Mouse (Mus musculus) megakaryocyte, embryonic 14.5 days (primary cell): ENCODE measurements around the gene Rbms3. TPM values are rescaled to one million over a fixed set of nuclear protein-coding genes. Genes with fewer than 3 reads are reported as not detected.

Experiments
- H3K27me3 ChIP-seq: replicated peaks from 2 replicates; pipeline ENCODE3; 2012; ENCODE audit warnings: inconsistent platforms
- H3K36me3 ChIP-seq: replicated peaks from 2 replicates; pipeline ENCODE3; 2012; ENCODE audit warnings: low read length, inconsistent platforms, mixed read lengths
- H3K4me1 ChIP-seq: 2 replicates; pipeline ENCODE4 v1.6.1; 2012; ENCODE audit warnings: inconsistent platforms
- H3K4me3 ChIP-seq: replicated peaks from 2 replicates; pipeline ENCODE3; 2012; ENCODE audit warnings: moderate library complexity, mild to moderate bottlenecking, inconsistent platforms
- H3K9me3 ChIP-seq: 2 replicates; pipeline ENCODE4 v1.6.1; 2012; ENCODE audit warnings: inconsistent platforms
- FLI1 ChIP-seq: IDR thresholded peaks from 2 replicates; pipeline ENCODE4 v1.6.1; 2012; ENCODE audit warnings: low read length, inconsistent platforms, mixed read lengths
- GATA1 ChIP-seq: IDR thresholded peaks from 3 replicates; pipeline ENCODE4 v1.6.1; 2012; ENCODE audit warnings: mixed read lengths, low read length, inconsistent platforms, borderline replicate concordance
- polyA plus RNA-seq: library from polyadenylated mRNA; stranded (reverse); fragments of >175 nt; gene quantifications from 2 replicates; pipeline ENCODE4 v1.2.3, GENCODE M21; 2012; ENCODE audit warnings: low replicate concordance; ENCODE audit not compliant: insufficient read depth

Rbms3 gene
- polyA plus RNA-seq, 1 experiment: not detected

DNA sequence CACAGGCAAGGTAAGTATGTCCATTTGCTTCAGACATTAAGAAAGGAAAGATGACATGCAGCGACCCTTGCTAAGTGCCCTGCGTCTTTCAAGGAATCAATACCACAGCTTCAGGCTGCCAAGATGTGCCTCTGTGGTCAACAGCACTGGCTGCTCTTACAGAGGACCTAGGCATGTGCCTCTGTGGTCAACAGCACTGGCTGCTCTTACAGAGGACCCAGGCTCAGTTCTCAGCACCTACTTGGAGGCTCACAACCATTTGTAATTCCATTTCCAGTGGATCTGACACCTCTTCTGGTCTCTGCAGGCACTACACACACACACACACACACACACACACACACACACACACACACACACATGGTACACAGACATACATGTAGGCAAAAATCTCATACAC is 545.2 kb downstream of the Rbms3 start:
- TF ChIP-seq GATA1: no peak

DNA sequence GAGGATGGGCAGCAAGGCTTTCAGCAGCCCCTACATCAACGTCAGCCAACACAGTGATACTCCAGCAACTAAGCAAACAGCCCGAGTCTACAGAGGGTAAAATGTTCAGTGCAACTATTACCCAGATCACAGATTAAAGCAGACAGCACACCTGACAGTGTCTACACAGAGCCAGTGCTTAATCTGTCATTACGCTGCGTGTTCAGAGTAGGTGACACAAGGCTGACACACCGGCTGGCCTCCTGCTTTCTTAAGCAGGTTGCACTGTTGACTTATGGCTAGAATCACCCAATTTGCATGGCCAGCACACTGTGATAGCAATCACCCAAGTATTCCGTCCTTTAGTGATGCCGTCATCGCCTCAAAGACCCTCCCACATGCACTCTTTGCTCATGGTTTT is 550.2 kb downstream of the Rbms3 start:
- Histone ChIP-seq H3K27me3 (no peaks in the 10 kb centered on the region), H3K9me3 (peaks cover 48% of the 10 kb centered on the region), H3K4me3 (no peak overlapping the region), H3K36me3 (no peaks in the 10 kb centered on the region), H3K4me1 (no peaks in the 10 kb centered on the region)
- no peak for TF ChIP-seq GATA1
- TF ChIP-seq FLI1: no peak

More for the DNA sequence above, 545.2 kb downstream of the Rbms3 start:
- no peaks in the 10 kb centered on the region for H3K36me3 ChIP-seq
- H3K4me1 ChIP-seq: no peaks in the 10 kb centered on the region
- peaks cover 50% of the 10 kb centered on the region for H3K9me3 ChIP-seq
- no peaks in the 10 kb centered on the region for H3K27me3 ChIP-seq
- no peak overlapping the region for H3K4me3 ChIP-seq

- TF ChIP-seq FLI1 (no peak), GATA1 (no peak)
- Histone ChIP-seq H3K27me3 (no peaks in the 10 kb centered on the region), H3K9me3 (peaks cover 44% of the 10 kb centered on the region), H3K36me3 (no peaks in the 10 kb centered on the region), H3K4me3 (no peak overlapping the region), H3K4me1 (no peaks in the 10 kb centered on the region)
Observed at GRCm38 (mm10) chr9:117077548-117077947, 552.2 kb downstream of the Rbms3 start.

DNA sequence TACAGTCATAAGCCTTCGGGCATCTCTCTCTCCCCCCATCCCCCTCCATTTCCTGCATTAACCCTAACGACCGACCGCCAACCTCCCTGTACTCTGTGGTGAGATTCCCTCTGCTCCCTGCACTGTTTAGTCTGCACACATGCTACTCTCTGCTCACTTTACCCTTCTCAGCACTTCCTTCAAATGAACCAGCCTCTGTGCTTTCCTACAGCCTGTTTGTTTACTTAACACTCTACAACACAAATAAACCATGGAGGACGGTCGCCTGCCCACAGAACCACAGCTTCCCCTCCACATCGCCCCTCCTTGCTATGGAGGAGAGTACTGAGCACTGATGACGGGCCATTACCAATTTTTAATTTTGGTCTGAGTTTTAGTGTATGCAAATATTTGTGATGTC is 552.9 kb downstream of the Rbms3 start:
- Histone ChIP-seq H3K9me3 (peaks cover 43% of the 10 kb centered on the region), H3K4me3 (no peak overlapping the region), H3K4me1 (no peaks in the 10 kb centered on the region), H3K27me3 (no peaks in the 10 kb centered on the region), H3K36me3 (no peaks in the 10 kb centered on the region)
- no peak for TF ChIP-seq GATA1
- no peak for TF ChIP-seq FLI1

- TF ChIP-seq FLI1 (no peak), GATA1 (no peak)
- Histone ChIP-seq H3K9me3 (peaks cover 33% of the 10 kb centered on the region), H3K27me3 (no peaks in the 10 kb centered on the region), H3K4me1 (no peaks in the 10 kb centered on the region), H3K36me3 (no peaks in the 10 kb centered on the region), H3K4me3 (no peak overlapping the region)
Observed at GRCm38 (mm10) chr9:117072433-117073099, 557.1 kb downstream of the Rbms3 start.

DNA sequence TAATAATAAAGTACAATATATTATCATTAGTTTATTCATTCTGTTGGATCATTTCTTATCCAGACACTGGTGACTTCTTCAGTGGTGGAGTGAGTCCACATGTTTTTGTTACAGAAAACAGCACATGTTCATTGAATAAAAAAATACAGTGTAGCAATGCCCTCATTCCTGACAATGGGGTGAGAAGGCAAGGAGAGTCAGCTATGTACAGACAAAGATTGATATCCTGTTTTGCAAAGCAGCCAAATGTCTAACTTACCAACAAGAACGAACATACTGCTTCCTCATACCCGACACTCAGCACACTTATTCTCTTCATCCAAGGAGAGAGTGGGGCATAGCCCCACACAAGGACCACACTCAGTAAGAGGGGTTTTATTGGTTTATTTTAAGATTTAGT is 559.1 kb downstream of the Rbms3 start:
- no peaks in the 10 kb centered on the region for H3K36me3 ChIP-seq
- H3K27me3 ChIP-seq: no peaks in the 10 kb centered on the region
- no peak overlapping the region for H3K4me3 ChIP-seq
- no peaks in the 10 kb centered on the region for H3K4me1 ChIP-seq
- TF ChIP-seq GATA1 (no peak), FLI1 (no peak)
- peaks cover 38% of the 10 kb centered on the region for H3K9me3 ChIP-seq

- Histone ChIP-seq H3K27me3 (no peaks in the 10 kb centered on the region), H3K9me3 (peaks cover 39% of the 10 kb centered on the region), H3K4me3 (no peak overlapping the region), H3K36me3 (no peaks in the 10 kb centered on the region), H3K4me1 (no peaks in the 10 kb centered on the region)
- TF ChIP-seq GATA1: no peak
- TF ChIP-seq FLI1: no peak
Observed at GRCm38 (mm10) chr9:117069232-117069631, 560.5 kb downstream of the Rbms3 start.

DNA sequence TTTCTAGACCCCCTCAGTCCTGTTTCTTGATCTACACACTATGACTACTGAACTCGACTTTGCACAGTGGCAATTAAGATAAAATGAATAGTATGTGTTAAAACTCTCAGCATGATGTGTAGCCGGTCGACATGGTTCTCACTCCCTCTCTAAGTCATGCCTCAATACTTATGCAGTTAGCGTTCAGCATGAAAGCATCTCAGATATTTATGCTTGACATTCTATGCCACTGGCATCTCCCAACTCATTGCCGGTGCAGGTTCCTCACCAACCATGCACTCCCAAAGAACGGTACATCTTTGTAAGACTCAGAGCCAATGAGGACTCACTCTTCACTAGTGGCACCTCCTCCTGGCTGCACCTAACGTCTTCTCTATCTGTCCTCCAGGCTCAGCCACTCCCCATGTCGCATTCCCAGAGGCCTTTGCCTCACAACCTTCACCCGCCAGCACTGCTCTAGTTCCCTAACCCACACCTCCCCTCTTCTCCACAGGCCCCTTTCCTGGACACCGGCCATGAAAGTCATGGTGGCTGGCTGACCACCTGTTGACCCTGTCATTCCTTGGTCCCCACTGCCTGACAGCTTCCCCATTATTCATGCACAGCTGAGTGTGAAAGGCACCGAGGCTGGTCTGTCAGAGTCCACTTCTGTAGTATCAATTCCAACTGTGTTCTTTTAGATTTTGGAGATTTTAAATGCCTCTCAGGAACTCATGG is 561.9 kb downstream of the Rbms3 start:
- Histone ChIP-seq H3K27me3 (no peaks in the 10 kb centered on the region), H3K36me3 (no peaks in the 10 kb centered on the region), H3K9me3 (peaks cover 31% of the 10 kb centered on the region), H3K4me3 (no peak overlapping the region), H3K4me1 (no peaks in the 10 kb centered on the region)
- TF ChIP-seq FLI1 (no peak), GATA1 (no peak)

GRCm38 (mm10) chr9:117066502-117066901 is 563.2 kb downstream of the Rbms3 start:
- Histone ChIP-seq H3K4me3 (no peak overlapping the region), H3K9me3 (peaks cover 31% of the 10 kb centered on the region), H3K27me3 (no peaks in the 10 kb centered on the region), H3K36me3 (no peaks in the 10 kb centered on the region), H3K4me1 (no peaks in the 10 kb centered on the region)
- TF ChIP-seq FLI1: no peak
- no peak for TF ChIP-seq GATA1

DNA sequence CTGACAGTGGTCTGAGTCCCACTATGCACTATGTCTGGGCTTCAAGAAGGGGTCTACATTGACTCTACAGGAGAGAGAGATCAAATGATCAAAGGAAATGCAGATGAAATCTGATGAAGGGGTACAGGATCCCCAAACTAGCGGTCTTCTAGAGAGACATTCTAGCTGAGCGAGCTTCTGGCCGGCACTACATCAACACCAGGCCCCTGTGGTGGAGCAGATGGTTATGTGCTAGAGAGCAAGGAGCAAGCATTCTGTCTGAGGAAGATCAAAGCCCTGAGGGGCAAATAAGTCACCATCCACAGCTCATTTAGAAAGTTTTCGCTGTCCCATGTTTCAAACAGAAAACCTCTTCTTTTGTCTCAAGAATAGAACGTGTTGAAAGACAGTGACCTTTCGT is 564.1 kb downstream of the Rbms3 start:
- Histone ChIP-seq H3K27me3 (no peaks in the 10 kb centered on the region), H3K4me3 (peak overlapping the region; percentile 50), H3K9me3 (peaks cover 31% of the 10 kb centered on the region), H3K4me1 (no peaks in the 10 kb centered on the region), H3K36me3 (no peaks in the 10 kb centered on the region)
- no peak for TF ChIP-seq GATA1
- TF ChIP-seq FLI1: no peak
